Mouse (Mus musculus) cortical plate, adult 2 months (tissue): ENCODE data around the gene Igbp1.

Experiments used
- CTCF ChIP-seq: fragments of 200-500 bp; IDR thresholded peaks from 2 replicates; pipeline ENCODE4 v1.5.1; 2011; ENCODE audit warnings: mild to moderate bottlenecking, control low read depth, low read length; ENCODE audit not compliant: insufficient read depth; ENCODE audit errors: extremely low read depth
- POLR2A ChIP-seq: fragments of 200-500 bp; IDR thresholded peaks from 2 replicates; pipeline ENCODE4 v1.6.1; 2011; ENCODE audit warnings: mild to moderate bottlenecking, low read length, control low read depth; ENCODE audit not compliant: insufficient read depth; ENCODE audit errors: extremely low read depth

DNA sequence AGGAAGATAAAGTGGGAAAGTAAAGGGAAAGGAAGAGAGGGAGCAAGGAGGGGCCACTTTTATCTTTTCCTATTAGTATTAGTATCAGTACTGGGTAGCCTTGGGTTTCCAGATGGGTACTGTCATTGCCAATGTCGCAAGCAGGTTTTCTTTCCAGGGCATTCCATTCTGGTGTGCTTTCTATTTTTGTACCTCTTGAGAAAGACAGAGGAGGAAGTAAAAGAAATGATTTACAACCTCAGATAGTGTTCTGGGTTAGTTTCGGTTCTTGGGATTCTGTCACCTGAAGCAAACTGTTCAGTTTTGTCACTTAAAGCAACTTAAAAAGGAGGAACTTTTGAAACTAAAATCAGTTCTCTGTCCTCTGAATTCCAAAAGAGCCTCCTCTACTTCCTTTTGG is 24.4 kb downstream of the Igbp1 start:
- TF ChIP-seq POLR2A (no peak), CTCF (no peak)
